Mouse (Mus musculus): Measurements from ENCODE around the gene Ccnf.
A peak's percentile ranks its signal among the peaks of the same experiment; 100 is the strongest.

Gene Ccnf

GRCm38 (mm10) chr17:24224741-24225140, 26.5 kb downstream of the Ccnf start:
- DNase-seq (ENCODE audit: low read depth, low spot score): no peak

- DNase-seq (ENCODE audit: low read depth, low spot score): no peak
Observed at GRCm38 (mm10) chr17:24223513-24223912, 27.8 kb downstream of the Ccnf start.

DNA sequence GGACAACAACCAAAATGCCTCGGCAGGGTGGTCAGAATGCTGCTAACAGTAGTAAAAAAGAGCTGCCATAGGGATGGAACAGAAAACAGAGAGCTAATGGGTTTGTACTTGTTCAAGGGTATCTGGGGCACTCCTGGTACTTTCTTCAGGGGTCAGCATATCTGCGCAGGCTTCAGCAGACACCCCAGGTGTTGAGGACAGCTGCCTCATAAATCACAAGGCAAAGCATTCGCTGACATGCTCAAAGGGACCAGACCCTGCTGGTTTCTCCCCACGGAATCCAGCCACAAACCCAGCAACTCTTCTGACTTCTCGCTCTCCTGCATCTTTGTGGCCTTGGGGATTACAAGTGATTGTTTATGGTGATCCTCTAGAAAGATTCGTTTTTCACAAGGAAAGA, 28.6 kb downstream of the Ccnf start:
- no peak for DNase-seq (ENCODE audit: low read depth, low spot score)

GRCm38 (mm10) chr17:24220435-24221411, 30.6 kb downstream of the Ccnf start, which contains the start of gene Tedc2:
Gene Tedc2, minus strand, starts transcription at chr17:24220851.
- peak; percentile 93 for DNase-seq (ENCODE audit: low read depth, low spot score)

DNA sequence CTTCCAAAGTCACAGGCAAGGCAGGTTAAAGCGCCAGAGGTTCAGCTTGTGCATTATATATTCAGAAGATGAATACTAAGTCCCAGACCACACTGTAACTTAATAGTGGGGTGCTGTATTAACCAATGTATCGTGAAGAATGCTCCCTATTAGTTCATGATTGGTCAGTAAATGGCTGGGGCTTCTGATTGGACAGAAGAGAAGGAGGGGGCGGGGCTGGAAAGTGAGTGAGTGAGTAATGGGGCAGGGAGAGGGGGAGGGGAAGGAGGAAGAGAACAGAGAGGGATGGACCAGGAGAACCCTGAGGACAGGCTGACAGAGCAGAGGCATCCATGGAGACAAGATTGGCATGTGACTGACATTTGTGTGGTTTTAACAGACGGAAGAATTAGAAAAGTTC, 34.4 kb downstream of the Ccnf start:
- DNase-seq (ENCODE audit: low read depth, low spot score): no peak

GRCm38 (mm10) chr17:24213186-24213585, 38.1 kb downstream of the Ccnf start:
- no peak for DNase-seq (ENCODE audit: low read depth, low spot score)

DNA sequence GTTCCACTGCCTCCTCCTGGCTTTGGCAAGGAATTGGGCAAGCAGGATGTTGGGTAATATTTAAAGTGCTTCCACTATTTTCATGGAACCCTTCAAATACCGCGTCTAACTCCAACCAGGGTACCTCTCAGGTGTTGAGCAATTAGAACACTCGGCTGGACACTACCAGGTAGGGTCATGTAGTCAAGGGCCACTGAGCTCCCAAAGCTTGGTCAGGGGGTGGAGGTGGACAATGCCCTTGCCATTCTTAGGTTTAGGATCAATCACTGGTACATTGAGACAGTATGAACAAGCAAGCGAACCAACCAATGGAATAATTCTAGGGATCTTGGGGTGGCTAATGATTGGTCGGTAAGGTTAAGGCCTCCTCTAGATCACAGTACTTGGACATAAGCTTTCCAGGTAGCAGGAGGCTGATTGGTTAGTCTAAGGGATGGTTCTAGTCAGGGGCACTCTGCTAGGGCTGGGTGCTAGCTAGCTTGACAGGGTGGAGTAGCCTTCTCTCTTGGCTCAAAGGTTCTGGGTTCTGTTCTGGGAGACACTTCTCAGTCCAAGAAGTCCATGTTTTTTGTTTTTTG, 38.8 kb downstream of the Ccnf start:
- DNase-seq (ENCODE audit: low read depth, low spot score): no peak

- DNase-seq (ENCODE audit: low read depth, low spot score): peak; percentile 70
Observed at GRCm38 (mm10) chr17:24211631-24212440, 39.4 kb downstream of the Ccnf start.

DNA sequence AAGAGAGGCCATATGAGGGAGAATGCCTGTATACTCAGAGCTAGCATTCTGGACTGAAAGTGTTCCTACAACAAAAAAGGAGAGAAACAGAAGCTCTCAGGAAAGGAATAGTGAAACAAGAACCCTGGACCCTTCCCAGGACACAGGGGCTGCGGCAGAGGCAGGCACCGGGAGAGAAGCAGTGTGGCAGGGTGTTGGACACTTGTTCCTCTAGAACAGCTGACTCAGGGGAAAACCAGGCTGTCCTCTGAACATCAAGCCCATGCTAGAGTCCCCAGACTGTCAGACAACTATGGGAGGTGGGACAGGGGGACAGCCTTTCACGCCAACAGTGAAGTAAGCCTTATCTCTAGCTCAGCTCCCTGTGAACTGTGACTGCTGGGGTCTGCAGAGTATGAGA, 40.7 kb downstream of the Ccnf start:
- no peak for DNase-seq (ENCODE audit: low read depth, low spot score)

DNA sequence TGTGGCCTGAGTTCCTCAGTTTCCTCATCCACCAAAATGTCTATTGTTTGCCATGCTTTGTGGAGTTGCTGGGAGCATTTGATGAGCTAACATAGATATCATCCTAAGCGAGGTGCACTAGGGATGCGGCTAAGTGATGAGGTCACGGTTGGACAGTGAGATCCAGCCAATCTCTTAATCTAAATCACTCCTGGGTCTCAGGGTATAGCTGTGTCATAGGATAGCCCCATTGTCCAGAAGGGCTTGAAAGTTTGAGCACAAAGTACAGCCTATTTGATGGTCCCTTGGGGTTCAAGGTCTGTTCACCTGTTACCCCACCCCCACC, 41.4 kb downstream of the Ccnf start:
- no peak for DNase-seq (ENCODE audit: low read depth, low spot score)

- DNase-seq (ENCODE audit: low read depth, low spot score): peak; percentile 31
Observed at GRCm38 (mm10) chr17:24209043-24209915, 42.0 kb downstream of the Ccnf start, which contains the start of gene Ntn3. Gene Ntn3, minus strand, starts transcription at chr17:24209531.

DNA sequence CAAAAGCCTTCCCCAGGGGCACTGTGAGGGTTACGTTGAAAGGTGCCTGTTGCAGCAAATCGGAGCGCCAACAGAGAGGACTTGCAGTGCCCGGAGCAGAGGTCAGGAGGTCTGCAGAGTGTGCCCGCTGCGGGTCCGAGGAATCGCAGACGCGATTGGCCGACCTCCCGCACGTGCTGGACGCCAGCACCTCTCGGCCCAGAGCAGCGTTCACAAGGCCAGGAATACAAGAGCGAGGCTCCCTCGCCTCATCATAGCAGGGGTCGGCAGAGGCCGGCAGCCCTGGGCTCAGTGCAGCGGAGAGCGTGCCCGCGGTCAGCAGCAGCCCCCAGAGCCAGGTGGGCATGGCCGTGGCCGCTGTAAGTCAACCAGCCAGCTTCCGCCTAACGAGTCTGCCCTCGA, 42.6 kb downstream of the Ccnf start:
- no peak for DNase-seq (ENCODE audit: low read depth, low spot score)

- DNase-seq (ENCODE audit: low read depth, low spot score): no peak
Observed at GRCm38 (mm10) chr17:24207768-24208640, 43.3 kb downstream of the Ccnf start.

DNA sequence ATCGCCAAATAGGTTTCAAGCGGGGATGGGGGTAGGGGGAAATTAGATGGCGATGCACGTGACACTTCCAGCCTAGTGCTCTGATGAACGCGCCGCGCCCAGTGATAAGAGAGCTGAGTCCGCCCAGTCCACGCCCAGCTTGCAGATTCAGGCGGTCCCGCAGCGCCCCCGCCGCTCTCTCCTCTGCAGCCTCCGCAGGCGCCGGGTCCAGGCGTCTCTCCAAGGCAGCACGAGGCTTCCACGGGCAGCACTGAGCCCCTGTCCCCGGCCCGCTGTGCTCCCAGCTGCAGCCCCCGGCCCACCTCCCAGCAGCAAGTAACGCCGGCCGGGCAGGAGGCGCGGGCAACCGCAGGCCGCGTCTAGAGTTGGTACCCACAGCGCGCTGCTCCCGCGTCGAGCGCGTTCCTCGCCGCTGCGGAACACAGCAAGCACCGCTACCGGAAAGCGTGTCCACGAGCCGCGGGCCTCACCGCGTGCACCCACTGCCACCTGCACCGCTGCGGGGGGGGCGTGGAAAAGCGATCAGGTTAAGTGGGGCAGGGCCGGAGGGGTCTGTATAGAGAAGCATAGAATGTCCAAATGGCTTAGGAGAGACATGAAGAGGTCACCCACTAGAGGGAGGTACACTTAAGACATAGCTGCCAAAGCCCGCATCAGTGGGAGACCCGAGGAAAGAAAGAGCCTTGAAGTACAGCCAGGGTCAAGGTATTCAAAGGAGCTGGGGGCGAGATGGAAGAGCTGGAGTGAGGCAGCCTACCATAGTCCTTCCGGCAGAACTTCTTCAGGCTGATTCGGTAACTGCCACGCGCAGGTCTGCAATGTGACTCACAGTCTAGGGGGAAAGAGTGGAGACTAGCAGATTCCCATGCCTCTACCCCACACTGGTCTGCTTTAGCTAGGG, 44.6 kb downstream of the Ccnf start:
- DNase-seq (ENCODE audit: low read depth, low spot score): peak; percentile 68

- no peak for DNase-seq (ENCODE audit: low read depth, low spot score)
Observed at GRCm38 (mm10) chr17:24205908-24206361, 45.3 kb downstream of the Ccnf start.

- peak; percentile 91 for DNase-seq (ENCODE audit: low read depth, low spot score)
Observed at GRCm38 (mm10) chr17:24205284-24205888, 45.9 kb downstream of the Ccnf start, which contains the start of gene Tbc1d24. Gene Tbc1d24, minus strand, starts transcription at chr17:24205562.

- no peak for DNase-seq (ENCODE audit: low read depth, low spot score)
Observed at GRCm38 (mm10) chr17:24204846-24205245, 46.4 kb downstream of the Ccnf start.

All from CD4-positive, CD25-positive, alpha-beta regulatory T cell, adult 2 months (primary cell).